In genomic region chr5:149603241-149603640, GRCm38 (mm10) we compare ENCODE assay signal across 25 mouse cellular contexts. TPM values are rescaled to one million over a fixed set of nuclear protein-coding genes. Genes with fewer than 3 reads are reported as not detected.
DNase-seq lines count a peak whose midpoint lies in the region; ATAC-seq lines count a peak whose summit lies in the region.
"Had no signal": no experiment of that assay in that cellular context is flagged by ENCODE, and none has a peak within 500 bp of the region (broad histone marks: within the 10 kb centered on the region; RNA-seq: fewer than 3 reads in every experiment).

No protein-coding gene starts in this region.

- no peak overlapping the region for H3K4me2 ChIP-seq in midbrain, embryonic 11.5 days
- no peak overlapping the region for H3K4me2 ChIP-seq in midbrain, embryonic 13.5 days (replicated peaks)
- H3K4me2 ChIP-seq: embryonic facial prominence, embryonic 13.5 days; embryonic facial prominence, embryonic 15.5 days; forebrain, embryonic 13.5 days; forebrain, embryonic 15.5 days had no signal

- intact Hi-C loops in heart, postnatal 36 days (cut with DNase I) = no loop called here

- no peak overlapping the region for H3K27ac ChIP-seq in midbrain, embryonic 11.5 days (ENCODE audit: low read depth, low read length)
- no peak overlapping the region for H3K27ac ChIP-seq in midbrain, embryonic 13.5 days
- H3K27ac ChIP-seq: embryonic facial prominence, embryonic 13.5 days; embryonic facial prominence, embryonic 15.5 days; forebrain, embryonic 13.5 days; forebrain, embryonic 15.5 days had no signal

- 78% methylated on average over 3 of the region's 3 CpGs for WGBS in midbrain, embryonic 11.5 days
- 77% methylated on average over 3 of the region's 3 CpGs for WGBS in midbrain, embryonic 13.5 days

- DNase-seq in heart, adult 9 months (ENCODE audit: low spot score in 2 of 2) = peak; percentile 17 to 25
- DNase-seq in heart, postnatal 36 days = no peak
- DNase-seq in midbrain, embryonic 11.5 days (ENCODE audit: low spot score, missing footprints) = peak; percentile 17
- DNase-seq in NIH3T3 (ENCODE audit: low read depth) = peak; percentile 86
- DNase-seq in skeletal muscle tissue, adult 2 months (ENCODE audit: low read depth, low spot score) = peak; percentile 51
- no peak for DNase-seq in left cerebral cortex, adult 18-20 months (ENCODE audit: low spot score in 2 of 2)
- no peak for DNase-seq in cerebellum, adult 18-20 months
- DNase-seq: adrenal gland, adult 2 months; adrenal gland, postnatal 10 days; adrenal gland, postnatal 25 days; B cell, adult 2 months; cerebellum, adult 11 months; cerebellum, adult 2 months; cerebellum, adult 9-10 months; cerebellum, postnatal 10 days; cerebellum, postnatal 25 days; embryo, embryonic 11 days; forebrain, postnatal 0 days had no signal

- H3K9ac ChIP-seq in midbrain, embryonic 11.5 days (ENCODE audit: low read length) = no peak overlapping the region
- no peak overlapping the region for H3K9ac ChIP-seq in midbrain, embryonic 13.5 days (replicated peaks)
- H3K9ac ChIP-seq: embryonic facial prominence, embryonic 13.5 days; embryonic facial prominence, embryonic 15.5 days; forebrain, embryonic 13.5 days; forebrain, embryonic 15.5 days; forebrain, postnatal 0 days had no signal

- no peaks in the 10 kb centered on the region for H3K9me3 ChIP-seq in midbrain, embryonic 11.5 days (ENCODE audit: control insufficient read depth, low read length)
- no peaks in the 10 kb centered on the region for H3K9me3 ChIP-seq in midbrain, embryonic 13.5 days
- H3K9me3 ChIP-seq: embryonic facial prominence, embryonic 13.5 days; embryonic facial prominence, embryonic 15.5 days; forebrain, embryonic 13.5 days; forebrain, embryonic 15.5 days; G1E had no signal

- H3K27me3 ChIP-seq in midbrain, embryonic 11.5 days (ENCODE audit: control insufficient read depth, insufficient read depth, low read length) = no peaks in the 10 kb centered on the region
- H3K27me3 ChIP-seq in midbrain, embryonic 13.5 days = no peaks in the 10 kb centered on the region
- H3K27me3 ChIP-seq: embryonic facial prominence, embryonic 13.5 days; embryonic facial prominence, embryonic 15.5 days; forebrain, embryonic 13.5 days; forebrain, embryonic 15.5 days had no signal

- H3K4me1 ChIP-seq in midbrain, embryonic 11.5 days (ENCODE audit: control insufficient read depth, insufficient read depth, low read length) = no peaks in the 10 kb centered on the region
- no peaks in the 10 kb centered on the region for H3K4me1 ChIP-seq in midbrain, embryonic 13.5 days (replicated peaks)
- H3K4me1 ChIP-seq: embryonic facial prominence, embryonic 13.5 days; embryonic facial prominence, embryonic 15.5 days had no signal

- no peak for ATAC-seq in midbrain, embryonic 11.5 days (ENCODE audit: low FRiP score)
- no peak for ATAC-seq in midbrain, embryonic 13.5 days
- ATAC-seq: CD4-positive, CD25-positive, alpha-beta regulatory T cell, adult 4 months; forebrain, embryonic 13.5 days; forebrain, embryonic 15.5 days; forebrain, postnatal 0 days had no signal

- no peak overlapping the region for H3K4me3 ChIP-seq in midbrain, embryonic 11.5 days (ENCODE audit: low read depth, low read length)
- H3K4me3 ChIP-seq in midbrain, embryonic 13.5 days (replicated peaks) = no peak overlapping the region
- H3K4me3 ChIP-seq: embryonic facial prominence, embryonic 13.5 days; embryonic facial prominence, embryonic 15.5 days; forebrain, embryonic 13.5 days; forebrain, embryonic 15.5 days had no signal

- H3K36me3 ChIP-seq in midbrain, embryonic 11.5 days (ENCODE audit: control insufficient read depth, insufficient read depth, low read length) = no peaks in the 10 kb centered on the region
- no peaks in the 10 kb centered on the region for H3K36me3 ChIP-seq in midbrain, embryonic 13.5 days
- H3K36me3 ChIP-seq: embryonic facial prominence, embryonic 13.5 days; embryonic facial prominence, embryonic 15.5 days; forebrain, embryonic 15.5 days; G1E had no signal

RNA-seq across cellular contexts. Expression of gene Hsph1, which starts 32.9 kb away (rescaled TPM):
- total RNA-seq in heart, postnatal 36 days (2021) = 10 to 100 TPM; 40.4 to 60.4 TPM
- 131 and 145 TPM in 2 replicates for polyA plus RNA-seq in midbrain, embryonic 11.5 days (2014; fragmentation: Nextera tagmentation; extraction: Ambion mirVana)
- polyA plus RNA-seq in midbrain, embryonic 13.5 days (2015; fragmentation: Nextera tagmentation; extraction: Ambion mirVana) = 90.5 and 101 TPM in 2 replicates
- 100 to 1,000 TPM; 352 to 354 TPM for total RNA-seq in left cerebral cortex, adult 18-20 months (2021)

Comparison
In these comparisons a context has a peak if more than half of its experiments do, and no peak if none do; other contexts are left out.
1. DNase-seq: peak in heart, adult 9 months (2 of 2), midbrain, embryonic 11.5 days (single experiment), NIH3T3 (single experiment) and skeletal muscle tissue, adult 2 months (single experiment); none in heart, postnatal 36 days (0 of 2), left cerebral cortex, adult 18-20 months (0 of 2) and cerebellum, adult 18-20 months (0 of 2).
2. RNA of gene Hsph1, which starts 32.9 kb away (total RNA-seq): 352 to 354 TPM in left cerebral cortex, adult 18-20 months; 40.4 to 60.4 TPM in heart, postnatal 36 days; every median in the first group is over 4 times any median in the second.